Mouse (Mus musculus) gastrocnemius, postnatal 25 days (tissue): ENCODE results near the gene Hspa1a. TPM values are rescaled to one million over a fixed set of nuclear protein-coding genes. Genes with fewer than 3 reads are reported as not detected.
A peak's percentile ranks its signal among the peaks of the same experiment; 100 is the strongest.

Experiments used
- DNase-seq: peaks from one replicate; pipeline ENCODE4 v3.0.0; 2022
- total RNA-seq, 2 experiments: library from RNA; stranded (reverse); gene quantifications; 1 replicate in 1 of 2; 2 replicates in 1 of 2; pipeline ENCODE4 v1.2.3; 2021

Hspa1a gene
- total RNA-seq, 2 experiments from 2014 or later: 5.9 to 8.1 TPM

- DNase-seq: no peak
Observed at GRCm38 (mm10) chr17:34947606-34948005, 24.4 kb downstream of the Hspa1a start.

- DNase-seq: no peak
Observed at GRCm38 (mm10) chr17:34946486-34947140, 25.3 kb downstream of the Hspa1a start.

GRCm38 (mm10) chr17:34944362-34944761 lies 27.6 kb downstream of the Hspa1a start:
- DNase-seq: no peak

- DNase-seq: no peak
Observed at GRCm38 (mm10) chr17:34943128-34943815, 28.7 kb downstream of the Hspa1a start.

GRCm38 (mm10) chr17:34941344-34942041 lies 30.5 kb downstream of the Hspa1a start:
- no peak for DNase-seq

GRCm38 (mm10) chr17:34937960-34938505 lies 33.9 kb downstream of the Hspa1a start:
- DNase-seq: no peak

- no peak for DNase-seq
Observed at GRCm38 (mm10) chr17:34934830-34935229, 37.1 kb downstream of the Hspa1a start.

- no peak for DNase-seq
Observed at GRCm38 (mm10) chr17:34934031-34934430, 37.9 kb downstream of the Hspa1a start.

- DNase-seq: no peak
Observed at GRCm38 (mm10) chr17:34932287-34932686, 39.7 kb downstream of the Hspa1a start.

- DNase-seq: no peak
Observed at GRCm38 (mm10) chr17:34931735-34932098, 40.2 kb downstream of the Hspa1a start.

- DNase-seq: peak; percentile 98
Observed at GRCm38 (mm10) chr17:34931061-34931734, 40.8 kb downstream of the Hspa1a start, which contains the start of gene Neu1. Gene Neu1 (plus strand): TSS chr17:34931253.

- no peak for DNase-seq
Observed at GRCm38 (mm10) chr17:34928841-34929240, 43.1 kb downstream of the Hspa1a start.

GRCm38 (mm10) chr17:34927306-34928019 lies 44.5 kb downstream of the Hspa1a start:
- DNase-seq: no peak

GRCm38 (mm10) chr17:34924258-34924657 lies 47.7 kb downstream of the Hspa1a start:
- DNase-seq: no peak

- DNase-seq: no peak
Observed at GRCm38 (mm10) chr17:34922939-34923338, 49.0 kb downstream of the Hspa1a start.

Other genes starting within 250 kb of the Hspa1a start
- gene C4b, start 228.3 kb downstream of the Hspa1a start, total RNA-seq: 10 to 100 TPM in 1 of 2 experiments, 1 to 10 TPM in 1; 1.1 to 22.1 TPM
- gene Cyp21a1, start 167.6 kb downstream of the Hspa1a start, total RNA-seq: under 1 TPM in 1 of 2 experiments, not detected in 1; 0.16 TPM
- 1 to 10 TPM; 7.0 to 7.2 TPM for gene Stk19, start 135.2 kb downstream of the Hspa1a start, total RNA-seq
- 10 to 100 TPM in 1 of 2 experiments, 1 to 10 TPM in 1; 7.6 to 10.5 TPM for gene Dxo, start 135.1 kb downstream of the Hspa1a start, total RNA-seq
- 10 to 100 TPM; 18.0 to 18.9 TPM for gene Skiv2l, start 121.9 kb downstream of the Hspa1a start, total RNA-seq
- 1 to 10 TPM; 7.7 to 8.9 TPM for gene Nelfe, start 121.8 kb downstream of the Hspa1a start, total RNA-seq
- gene Cfb, start 109.6 kb downstream of the Hspa1a start, total RNA-seq: 1 to 10 TPM in 1 of 2 experiments, under 1 TPM in 1; 0.95 to 8.2 TPM
- 1 to 10 TPM; 5.0 to 5.2 TPM for gene Zbtb12, start 92.7 kb downstream of the Hspa1a start, total RNA-seq
- gene Gm20547, start 90.1 kb downstream of the Hspa1a start, total RNA-seq: not detected
- 1 to 10 TPM; 2.6 to 2.9 TPM for gene C2, start 73.9 kb downstream of the Hspa1a start, total RNA-seq
- gene Ehmt2, start 73.7 kb downstream of the Hspa1a start, total RNA-seq: 10 to 100 TPM; 25.5 to 26.4 TPM
- gene Slc44a4, start 57.7 kb downstream of the Hspa1a start, total RNA-seq: not detected
- gene Neu1, start 40.9 kb downstream of the Hspa1a start, total RNA-seq: 1 to 10 TPM; 8.5 to 9.3 TPM
- 1 to 10 TPM; 4.4 to 6.7 TPM for gene Hspa1b, start 12.9 kb downstream of the Hspa1a start, total RNA-seq
- not detected for gene Gm20481, start 2.2 kb downstream of the Hspa1a start, total RNA-seq
- gene Hspa1l, start 547 bp upstream of the Hspa1a start, total RNA-seq: 10 to 100 TPM; 21.5 to 31.8 TPM
- gene Lsm2, start 9.7 kb upstream of the Hspa1a start, total RNA-seq: 10 to 100 TPM; 15.0 to 15.4 TPM
- gene Vars, start 28.8 kb upstream of the Hspa1a start, total RNA-seq: 10 to 100 TPM; 29.4 to 31.2 TPM
- 1 to 10 TPM; 9.0 to 9.6 TPM for gene Vwa7, start 44.4 kb upstream of the Hspa1a start, total RNA-seq
- under 1 TPM in 1 of 2 experiments, not detected in 1; 0.31 TPM for gene Sapcd1, start 55.9 kb upstream of the Hspa1a start, total RNA-seq
- gene Msh5, start 74.6 kb upstream of the Hspa1a start, total RNA-seq: under 1 TPM; 0.67 to 0.72 TPM
- 10 to 100 TPM; 12.4 to 18.6 TPM for gene Clic1, start 77.8 kb upstream of the Hspa1a start, total RNA-seq
- 10 to 100 TPM; 11.1 to 13.3 TPM for gene Ddah2, start 86.9 kb upstream of the Hspa1a start, total RNA-seq
- gene Ly6g6c, start 93.2 kb upstream of the Hspa1a start, total RNA-seq: not detected
- not detected for gene Mpig6b, start 94.0 kb upstream of the Hspa1a start, total RNA-seq
- not detected for gene Ly6g6e, start 104.7 kb upstream of the Hspa1a start, total RNA-seq
- gene Ly6g6d, start 105.9 kb upstream of the Hspa1a start, total RNA-seq: under 1 TPM; 0.51 to 0.72 TPM
- not detected for gene Ly6g6f, start 113.5 kb upstream of the Hspa1a start, total RNA-seq
- 10 to 100 TPM; 61.9 to 62.4 TPM for gene Abhd16a, start 117.1 kb upstream of the Hspa1a start, total RNA-seq
- not detected for gene Ly6g5c, start 136.1 kb upstream of the Hspa1a start, total RNA-seq
- not detected for gene Ly6g5b, start 143.3 kb upstream of the Hspa1a start, total RNA-seq
- gene Gpank1, start 149.3 kb upstream of the Hspa1a start, total RNA-seq: 1 to 10 TPM; 7.1 to 8.4 TPM
- 100 to 1,000 TPM; 149 to 158 TPM for gene Csnk2b, start 149.9 kb upstream of the Hspa1a start, total RNA-seq
- 10 to 100 TPM; 19.5 to 22.6 TPM for gene D17H6S53E, start 154.2 kb upstream of the Hspa1a start, total RNA-seq
- not detected for gene Apom, start 159.9 kb upstream of the Hspa1a start, total RNA-seq
- gene Bag6, start 163.0 kb upstream of the Hspa1a start, total RNA-seq: 100 to 1,000 TPM; 180 to 197 TPM
- 100 to 1,000 TPM in 1 of 2 experiments, 10 to 100 TPM in 1; 93.3 to 102 TPM for gene Prrc2a, start 192.7 kb upstream of the Hspa1a start, total RNA-seq
- gene Aif1, start 203.9 kb upstream of the Hspa1a start, total RNA-seq: 1 to 10 TPM in 1 of 2 experiments, under 1 TPM in 1; 0.97 to 1.4 TPM
- under 1 TPM in 1 of 2 experiments, not detected in 1; 0.78 TPM for gene Lst1, start 216.3 kb upstream of the Hspa1a start, total RNA-seq
- not detected for gene Ltb, start 222.3 kb upstream of the Hspa1a start, total RNA-seq
- gene Tnf, start 229.9 kb upstream of the Hspa1a start, total RNA-seq: under 1 TPM in 1 of 2 experiments, not detected in 1; 0.18 TPM
- gene Lta, start 233.2 kb upstream of the Hspa1a start, total RNA-seq: under 1 TPM in 1 of 2 experiments, not detected in 1; 0.32 TPM
- gene Gm16181, start 248.7 kb upstream of the Hspa1a start, total RNA-seq: under 1 TPM in 1 of 2 experiments, not detected in 1; 0.70 TPM